In the genomic region with DNA sequence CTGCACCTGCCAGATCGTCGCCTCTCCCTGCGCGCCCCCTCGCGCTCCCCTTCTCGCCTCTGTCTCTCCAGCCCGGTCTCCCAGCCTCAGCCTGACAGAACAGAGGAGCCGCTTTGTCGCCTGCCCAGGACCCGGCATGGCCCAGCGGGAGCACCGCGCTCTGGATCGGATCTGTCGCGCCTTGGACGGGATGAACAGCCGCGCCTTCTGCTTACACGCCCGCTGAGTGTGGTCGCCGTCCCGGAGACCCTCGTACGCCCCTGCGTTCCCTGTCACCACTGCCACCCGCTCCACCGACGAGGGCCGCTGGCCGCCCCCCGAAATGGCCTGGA, we compare ENCODE assay signal across 8 mouse cellular contexts. TPM values are rescaled to one million over a fixed set of nuclear protein-coding genes. Genes with fewer than 3 reads are reported as not detected.
DNase-seq lines count a peak whose midpoint lies in the region; ATAC-seq and TF ChIP-seq lines count a peak whose summit lies in the region.

No protein-coding gene starts in this region.

- H3K4me3 ChIP-seq in heart, embryonic 12.5 days: peak overlapping the region; percentile 68
- H3K4me3 ChIP-seq in C2C12 (ENCODE audit: insufficient read depth, poor library complexity, severe bottlenecking): peak overlapping the region; percentile 51
- H3K4me3 ChIP-seq in forebrain, embryonic 13.5 days: peak overlapping the region; percentile 74
- H3K4me3 ChIP-seq in liver, embryonic 13.5 days (replicated peaks): peak overlapping the region; percentile 56

- H3K9ac ChIP-seq in heart, embryonic 12.5 days: peak overlapping the region; percentile 85
- peak overlapping the region; percentile 90 for H3K9ac ChIP-seq in forebrain, embryonic 13.5 days
- peak overlapping the region; percentile 33; the same call in 1 of the 2 replicates for H3K9ac ChIP-seq in liver, embryonic 13.5 days

- ATAC-seq in heart, embryonic 12.5 days (ENCODE audit: insufficient number of reproducible peaks, low FRiP score): no peak; the same call in 1 of the 2 replicates
- ATAC-seq in forebrain, embryonic 13.5 days: no peak; the same call in 1 of the 2 replicates
- no peak for ATAC-seq in liver, embryonic 13.5 days (ENCODE audit: low read depth)

- H3ac ChIP-seq in C2C12 (ENCODE audit: control insufficient read depth, insufficient read length, low read depth): peak overlapping the region; percentile 70

- H3K27ac ChIP-seq in heart, embryonic 12.5 days (ENCODE audit: poor library complexity, severe bottlenecking): no peak overlapping the region
- peak overlapping the region; percentile 97 for H3K27ac ChIP-seq in forebrain, embryonic 13.5 days
- no peak overlapping the region for H3K27ac ChIP-seq in liver, embryonic 13.5 days

- under 1% methylated on average over 34 of the region's 34 CpGs for WGBS in heart, embryonic 12.5 days
- WGBS in forebrain, embryonic 13.5 days: under 1% methylated on average over 32 of the region's 34 CpGs
- 2% methylated on average over 34 of the region's 34 CpGs for WGBS in liver, embryonic 13.5 days (ENCODE audit: insufficient replicate concordance)

- peaks cover 25% of the 10 kb centered on the region for H3K79me2 ChIP-seq in C2C12 (ENCODE audit: control insufficient read depth, insufficient read depth)

- H3K9me3 ChIP-seq in heart, embryonic 12.5 days (replicated peaks): no peaks in the 10 kb centered on the region
- no peaks in the 10 kb centered on the region for H3K9me3 ChIP-seq in forebrain, embryonic 13.5 days (replicated peaks)
- H3K9me3 ChIP-seq in liver, embryonic 13.5 days (replicated peaks): no peaks in the 10 kb centered on the region

- H3K27me3 ChIP-seq in heart, embryonic 12.5 days (replicated peaks): peaks cover 63% of the 10 kb centered on the region
- H3K27me3 ChIP-seq in C2C12 (ENCODE audit: control insufficient read depth, insufficient read depth, insufficient read length): no peaks in the 10 kb centered on the region
- 0 out of 2 replicates have a peak, but pooled peaks cover 8% of the 10 kb centered on the region for H3K27me3 ChIP-seq in forebrain, embryonic 13.5 days
- H3K27me3 ChIP-seq in liver, embryonic 13.5 days: peaks cover 62% of the 10 kb centered on the region

- DNase-seq in heart, postnatal 4 days: no peak
- no peak for DNase-seq in liver, embryonic 13.5 days
- DNase-seq in Muller cell, postnatal 12 days (ENCODE audit: inconsistent ontology term): no peak
- no peak for DNase-seq in gastrocnemius, postnatal 14 days
- no peak for DNase-seq in layer of hippocampus, postnatal 36 days

- no peak for TF ChIP-seq CTCF in C2C12 (IDR thresholded peaks at IDR 0.05; ENCODE audit: control insufficient read depth, insufficient read depth, insufficient read length)

- peaks cover 4% of the 10 kb centered on the region for H3K79me3 ChIP-seq in C2C12 (ENCODE audit: low read depth)

- H3K4me1 ChIP-seq in heart, embryonic 12.5 days (replicated peaks): peaks cover 26% of the 10 kb centered on the region
- H3K4me1 ChIP-seq in forebrain, embryonic 13.5 days: peaks cover 61% of the 10 kb centered on the region
- peaks cover 18% of the 10 kb centered on the region; the same call in 1 of the 2 replicates for H3K4me1 ChIP-seq in liver, embryonic 13.5 days (replicated peaks)

- intact Hi-C loops in gastrocnemius, postnatal 14 days (cut with DNase I; ENCODE audit: low total_unique reads): no loop called here

- H3K36me3 ChIP-seq in heart, embryonic 12.5 days: no peaks in the 10 kb centered on the region
- peaks cover 7% of the 10 kb centered on the region for H3K36me3 ChIP-seq in C2C12 (ENCODE audit: control insufficient read depth, insufficient read depth)
- peaks cover 27% of the 10 kb centered on the region for H3K36me3 ChIP-seq in forebrain, embryonic 13.5 days (ENCODE audit: poor library complexity, severe bottlenecking)
- H3K36me3 ChIP-seq in liver, embryonic 13.5 days: no peaks in the 10 kb centered on the region

- peak overlapping the region; percentile 92 for H3K4me2 ChIP-seq in heart, embryonic 12.5 days
- peak overlapping the region; percentile 88 for H3K4me2 ChIP-seq in forebrain, embryonic 13.5 days
- peak overlapping the region; percentile 63 for H3K4me2 ChIP-seq in liver, embryonic 13.5 days

TF ChIP-seq in C2C12, 6 proteins besides CTCF, POLR2A, EP300 and RAD21:
- TF ChIP-seq CEBPB (IDR thresholded peaks at IDR 0.05; ENCODE audit: low read depth) (no peak), USF1 (IDR thresholded peaks at IDR 0.05; ENCODE audit: low read depth) (no peak), MAX (IDR thresholded peaks at IDR 0.05) (no peak), MYOD1 (IDR thresholded peaks at IDR 0.05; ENCODE audit: control insufficient read depth, insufficient read length, low read depth) (no peak), FOSL1 (IDR thresholded peaks at IDR 0.05; ENCODE audit: insufficient read depth, low read length, poor library complexity, severe bottlenecking) (no peak), MYOG (IDR thresholded peaks at IDR 0.05; ENCODE audit: control insufficient read depth, extremely low read depth, insufficient read length) (no peak)

RNA-seq across cellular contexts. Expression of a gene that starts 0.8 kb away (rescaled TPM):
- 6.0 and 6.2 TPM in 2 replicates for polyA plus RNA-seq in heart, embryonic 12.5 days (2016; fragmentation: Nextera tagmentation; extraction: Ambion mirVana)
- 10 to 100 TPM; 16.3 to 17.0 TPM for total RNA-seq in heart, postnatal 4 days (2021)
- polyA plus RNA-seq in C2C12 (2012; fragmentation: generic; extraction: Trizol): 64.4 TPM
- 22.6 and 22.8 TPM in 2 replicates for polyA plus RNA-seq in forebrain, embryonic 13.5 days (2015; fragmentation: Nextera tagmentation; extraction: Ambion mirVana)
- polyA plus RNA-seq in liver, embryonic 13.5 days (2015; fragmentation: Nextera tagmentation; extraction: Ambion mirVana): 6.0 and 6.5 TPM in 2 replicates
- total RNA-seq in gastrocnemius, postnatal 14 days (2021): 10 to 100 TPM; 13.6 to 31.5 TPM
- total RNA-seq in layer of hippocampus, postnatal 36 days (2021): 10 to 100 TPM; 29.1 to 30.3 TPM

Comparison
In these comparisons a context has a peak if more than half of its experiments do, and no peak if none do; other contexts are left out.
1. H3K9ac ChIP-seq: peak in every context shown above with its lines; median percentile 90 in forebrain, embryonic 13.5 days; 85 in heart, embryonic 12.5 days; 33 in liver, embryonic 13.5 days.